Mouse (Mus musculus) frontal cortex, postnatal 36 days (tissue): Measurements from ENCODE around the gene Srcap.
"Not testable (repeated sequence)": the region's sequence is repeated elsewhere in the genome, so short reads cannot be mapped to it uniquely, and the experiment has no call there.

Experiments used
- DNase-seq, 2 experiments: peaks; one replicate each; pipeline ENCODE4 v3.0.0; 2022; ENCODE audit warnings: low spot score in 2 of 2

Srcap gene

DNA sequence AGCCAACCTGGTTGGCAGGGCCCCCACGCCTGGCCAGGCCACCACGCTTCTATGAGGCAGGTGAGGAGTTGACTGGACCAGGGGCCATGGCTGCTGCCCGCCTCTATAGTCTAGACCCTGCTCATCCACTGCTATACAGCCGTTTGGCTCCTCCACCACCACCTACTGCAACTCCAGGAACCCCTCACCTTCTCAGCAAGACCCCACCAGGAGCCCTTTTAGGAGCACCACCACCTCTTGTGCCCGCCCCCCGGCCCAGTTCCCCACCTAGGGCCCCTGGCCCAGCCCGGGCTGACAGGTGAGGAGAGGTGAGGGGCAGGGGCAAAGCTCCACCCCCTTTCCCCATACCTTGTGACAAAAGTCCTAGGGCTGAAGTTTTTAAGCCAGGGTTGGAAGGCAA, 21.8 kb upstream of the Srcap start:
- DNase-seq: no peak

DNA sequence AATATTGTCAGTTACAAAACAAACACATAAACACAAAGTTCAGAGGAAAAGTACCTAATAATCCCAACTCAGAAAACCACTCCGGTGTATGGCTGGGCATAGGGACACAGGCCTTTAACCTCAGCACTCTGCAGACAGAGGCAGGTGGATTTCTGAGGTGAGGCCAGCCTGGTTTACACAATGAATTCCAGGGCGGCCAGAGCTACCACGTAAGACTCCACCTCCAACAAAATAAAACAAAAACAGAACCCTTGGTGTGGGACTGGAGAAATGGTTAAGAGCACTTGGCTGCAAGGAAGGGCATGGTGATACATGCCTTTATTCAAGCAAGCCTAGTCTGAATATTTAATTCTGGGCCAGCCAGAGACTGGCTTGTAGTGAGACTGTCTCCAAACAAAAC, 19.9 kb upstream of the Srcap start:
- DNase-seq: no peak

DNA sequence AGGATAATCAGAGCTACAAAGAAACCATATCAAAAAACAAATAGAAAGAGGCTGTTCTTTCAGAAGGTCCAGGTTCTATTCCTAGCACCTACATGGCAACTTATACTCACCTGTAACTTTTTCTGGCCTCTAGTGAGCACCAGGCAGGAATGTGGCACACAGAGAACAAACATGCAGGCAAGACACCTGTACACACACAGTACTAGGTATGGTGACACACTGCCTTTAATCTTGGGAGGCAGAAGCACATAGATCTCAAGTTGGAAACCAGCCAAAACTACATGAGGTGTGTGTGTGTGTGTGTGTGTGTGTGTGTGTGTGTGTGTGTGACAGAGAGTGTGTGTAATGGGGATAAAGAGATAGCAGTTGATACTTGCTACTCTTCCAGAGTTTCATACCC, 17.1 kb upstream of the Srcap start:
- DNase-seq: no peak

DNA sequence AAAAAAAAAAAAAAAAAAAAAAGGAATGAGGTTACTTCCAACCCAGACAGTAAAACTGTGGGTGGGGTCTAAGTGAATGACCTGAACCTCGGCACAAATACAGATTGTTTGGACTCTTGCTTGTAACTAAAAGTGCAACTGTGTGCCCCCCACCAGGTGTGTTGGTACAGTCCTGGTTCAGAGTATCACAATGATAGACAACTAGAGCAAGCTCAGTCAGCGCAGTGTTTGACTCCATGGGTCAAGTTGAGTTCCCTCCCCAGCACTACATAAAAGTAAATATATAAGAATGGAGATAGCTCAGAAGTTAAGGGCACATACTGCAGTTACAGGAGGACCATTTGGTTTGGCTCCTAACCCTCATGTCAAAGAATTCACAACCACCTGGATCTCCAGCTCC, 14.4 kb upstream of the Srcap start:
- no peak for DNase-seq

DNA sequence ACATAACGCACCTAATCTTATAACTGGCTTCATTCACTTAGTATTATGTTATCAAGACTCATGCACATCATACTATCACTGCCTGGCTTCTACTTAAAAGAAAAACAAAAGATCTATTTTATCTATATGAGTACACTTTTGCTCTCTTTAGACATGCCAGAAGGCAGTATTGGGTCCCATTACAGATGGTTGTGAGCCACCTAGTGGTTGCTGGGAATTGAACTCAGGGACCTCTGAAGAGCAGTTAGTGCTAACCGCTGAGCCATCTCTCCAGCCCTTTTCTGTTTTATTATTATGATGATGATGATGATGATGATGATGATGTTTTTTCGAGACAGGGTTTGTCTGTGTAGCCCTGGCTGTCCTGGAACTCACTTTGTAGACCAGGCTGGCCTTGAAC, 13.4 kb upstream of the Srcap start:
- no peak for DNase-seq

DNA sequence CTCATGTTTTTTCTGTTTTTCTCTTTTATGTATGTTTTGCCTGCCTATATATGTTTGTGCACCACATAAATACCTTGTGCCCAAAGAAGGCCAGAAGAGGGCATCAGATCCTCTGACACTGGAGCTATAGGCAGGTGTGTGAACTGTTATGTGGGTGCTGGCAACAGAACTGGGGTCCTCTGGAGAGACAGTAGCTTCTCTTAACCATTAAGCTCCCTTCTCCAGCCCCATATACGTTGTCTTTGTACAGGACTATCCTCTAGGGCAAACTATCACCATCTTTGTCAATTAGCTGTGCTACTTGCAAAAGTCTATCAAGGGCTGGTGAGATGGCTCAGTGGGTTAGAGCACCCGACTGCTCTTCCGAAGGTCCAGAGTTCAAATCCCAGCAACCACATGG, 3.5 kb upstream of the Srcap start:
- DNase-seq: no peak

DNA sequence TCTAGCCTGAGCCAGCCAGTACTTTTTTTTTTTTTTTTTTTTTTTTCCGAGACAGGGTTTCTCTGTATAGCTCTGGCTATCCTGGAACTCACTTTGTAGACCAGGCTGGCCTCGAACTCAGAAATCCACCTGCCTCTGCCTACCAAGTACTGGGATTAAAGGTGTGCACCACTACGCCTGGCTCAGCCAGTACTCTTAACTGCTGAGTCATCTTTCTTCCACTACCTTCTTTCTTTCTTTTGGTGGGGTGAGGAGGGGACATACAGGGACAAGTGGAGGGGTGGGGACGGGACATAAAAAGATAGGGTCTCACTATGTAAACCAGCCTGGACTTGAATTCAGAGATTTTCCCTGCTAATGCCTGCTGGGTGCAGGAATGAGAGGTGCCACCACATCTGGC, 2.0 kb upstream of the Srcap start:
- DNase-seq: not testable (repeated sequence)

DNA sequence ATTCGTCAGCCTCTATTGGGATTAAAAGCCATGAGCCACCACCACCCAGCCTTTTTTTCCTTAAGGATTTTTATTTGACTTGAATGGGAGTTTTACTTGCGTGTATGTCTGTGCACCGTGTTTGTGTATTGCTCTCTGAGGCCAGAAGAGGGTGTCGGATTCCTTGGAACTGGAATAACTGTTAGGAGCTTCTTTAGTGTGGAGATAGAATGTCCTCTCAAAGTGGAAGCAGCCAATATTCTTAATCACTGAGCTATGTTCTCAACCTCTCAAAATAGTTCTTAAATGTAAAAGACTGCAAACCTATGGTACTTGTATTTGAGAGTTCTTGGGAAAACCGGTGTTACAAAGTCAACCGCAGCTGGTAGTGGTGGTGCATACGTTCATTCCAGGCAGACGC, 542 bp upstream of the Srcap start:
- no peak for DNase-seq

DNA sequence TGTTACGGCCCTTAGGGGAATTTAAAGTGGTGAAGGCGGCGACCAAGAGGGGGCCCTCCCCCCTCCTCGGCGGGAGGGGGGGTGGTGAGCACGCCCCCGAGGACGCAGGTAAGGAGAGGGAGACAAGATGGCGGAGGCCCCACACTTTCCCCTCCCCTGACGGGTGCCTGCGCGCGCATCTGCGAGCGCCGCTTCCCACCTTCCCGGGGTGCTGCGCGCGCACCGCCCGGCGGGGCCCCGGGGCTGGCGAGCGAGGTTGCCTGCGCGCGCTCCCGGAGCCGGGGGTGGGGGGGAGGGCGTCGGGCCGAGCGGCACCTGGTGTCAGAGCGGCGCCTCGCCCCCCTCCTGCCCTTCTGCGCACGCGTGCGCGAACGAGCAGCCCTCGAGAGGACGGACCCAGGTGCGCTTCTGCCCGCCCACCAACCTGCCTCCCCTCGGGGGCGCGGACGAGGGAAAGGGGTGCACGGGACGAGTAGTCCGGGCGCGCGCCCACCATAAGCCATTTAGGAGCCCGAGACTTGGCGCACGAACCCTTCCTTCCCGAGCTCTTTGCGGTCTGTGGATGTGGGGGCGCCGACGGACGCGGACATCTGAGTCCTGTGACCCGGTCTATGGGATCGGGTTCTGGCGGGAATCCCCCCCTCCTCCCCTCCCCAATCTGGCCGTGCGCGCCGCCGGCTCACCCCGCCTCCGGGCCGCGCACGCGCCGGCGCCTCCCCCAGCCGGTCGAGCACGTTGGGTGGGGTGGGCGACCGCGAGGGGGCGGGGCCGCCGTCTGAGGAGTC, 640 bp downstream of the Srcap start:
- DNase-seq: peak; percentile 84 to 88

DNA sequence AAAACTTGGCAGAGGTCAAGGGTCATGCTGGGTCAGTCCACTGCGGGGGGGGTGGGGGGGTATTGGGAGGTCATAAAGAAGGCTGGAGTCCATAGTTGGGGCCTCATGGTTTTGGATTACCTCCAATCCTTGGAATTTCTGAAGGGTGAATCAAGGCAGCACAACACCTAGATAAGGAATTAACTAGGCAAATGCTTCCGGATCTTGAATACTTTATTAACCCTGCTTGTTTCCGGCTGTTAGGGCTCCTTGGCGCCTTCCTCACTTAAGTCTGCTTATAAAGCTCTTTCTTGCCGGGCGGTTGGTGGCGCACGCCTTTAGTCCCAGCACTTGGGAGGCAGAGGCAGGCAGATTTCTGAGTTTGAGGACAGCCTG, 1.2 kb downstream of the Srcap start:
- peak; percentile 12 to 18 for DNase-seq

DNA sequence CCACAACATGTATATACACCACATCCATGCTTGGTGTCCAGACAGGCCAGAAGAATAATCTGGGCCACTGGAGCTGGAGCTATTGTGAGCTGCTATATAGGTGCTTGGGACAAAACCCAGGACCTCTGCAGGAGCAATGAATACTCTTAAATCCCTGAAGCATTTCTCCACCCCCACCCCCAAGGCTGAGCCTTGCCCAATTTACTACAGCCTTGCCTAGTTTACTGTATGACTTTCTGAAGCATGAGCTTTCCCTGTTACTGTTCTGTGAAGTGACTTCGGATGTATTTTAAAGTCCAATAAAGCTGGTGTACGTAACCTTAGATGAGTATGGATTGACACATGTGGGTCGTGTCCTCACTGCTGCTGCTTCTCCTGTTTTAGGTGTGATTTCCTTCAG, 2.0 kb downstream of the Srcap start:
- no peak for DNase-seq

DNA sequence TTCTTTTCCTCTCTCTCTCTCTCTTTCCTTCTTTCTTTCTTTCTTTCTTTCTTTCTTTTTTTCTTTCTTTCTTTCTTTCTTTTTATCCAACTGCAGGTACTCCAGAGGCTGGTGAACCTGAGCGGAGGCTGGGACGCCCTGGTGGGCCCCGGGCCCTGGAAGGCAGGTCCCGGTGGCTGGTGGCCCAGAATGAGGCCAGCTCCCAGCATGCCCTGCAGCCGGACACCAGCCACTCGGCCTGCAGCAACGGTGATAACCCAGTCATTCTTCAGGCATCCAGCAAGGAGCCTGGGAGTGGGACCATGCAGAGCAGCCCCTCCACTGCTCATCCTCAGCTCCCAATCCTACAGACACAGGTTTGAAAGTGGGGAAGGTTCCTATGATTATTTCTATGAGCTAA, 4.1 kb downstream of the Srcap start:
- no peak for DNase-seq

DNA sequence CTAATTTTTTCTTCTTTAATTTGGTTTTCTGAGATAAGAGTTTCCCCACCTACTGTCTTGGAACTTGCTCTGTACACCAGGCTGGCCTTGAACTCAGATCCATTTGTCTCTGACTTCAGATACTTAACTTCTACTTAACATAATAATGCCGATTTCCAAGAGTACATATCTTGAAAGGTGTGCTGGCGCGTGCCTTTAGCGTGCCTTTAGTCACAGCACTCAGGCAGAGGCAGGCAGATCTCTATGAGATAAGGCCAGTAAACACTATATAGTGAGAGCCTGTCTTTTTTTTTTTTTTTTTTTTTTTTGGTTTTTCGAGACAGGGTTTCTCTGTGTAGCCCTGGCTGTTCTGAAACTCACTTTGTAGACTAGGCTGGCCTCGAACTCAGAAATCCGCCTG, 4.6 kb downstream of the Srcap start:
- DNase-seq: no peak

DNA sequence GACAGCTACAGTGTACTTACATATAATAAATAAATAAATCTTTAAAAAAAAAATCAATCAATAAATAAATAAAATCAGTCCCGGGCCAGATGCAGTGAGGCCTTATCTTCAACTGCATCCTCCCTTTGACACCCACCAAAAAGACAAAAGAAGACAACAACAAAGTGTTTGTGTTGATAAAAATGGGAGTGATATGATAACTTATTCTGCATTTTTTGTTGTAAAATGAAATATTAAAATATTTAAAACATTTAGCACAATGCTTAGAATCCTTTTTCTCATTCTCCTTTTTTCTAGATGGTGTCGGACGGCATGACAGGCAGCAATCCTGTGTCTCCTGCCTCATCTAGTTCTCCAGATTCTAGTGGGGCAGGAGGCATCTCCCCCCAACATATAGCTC, 7.5 kb downstream of the Srcap start, which contains the start of gene Gm42715:
Gene Gm42715, plus strand, starts transcription at position 301 of the 400 bp plus-strand sequence.
- DNase-seq: no peak

DNA sequence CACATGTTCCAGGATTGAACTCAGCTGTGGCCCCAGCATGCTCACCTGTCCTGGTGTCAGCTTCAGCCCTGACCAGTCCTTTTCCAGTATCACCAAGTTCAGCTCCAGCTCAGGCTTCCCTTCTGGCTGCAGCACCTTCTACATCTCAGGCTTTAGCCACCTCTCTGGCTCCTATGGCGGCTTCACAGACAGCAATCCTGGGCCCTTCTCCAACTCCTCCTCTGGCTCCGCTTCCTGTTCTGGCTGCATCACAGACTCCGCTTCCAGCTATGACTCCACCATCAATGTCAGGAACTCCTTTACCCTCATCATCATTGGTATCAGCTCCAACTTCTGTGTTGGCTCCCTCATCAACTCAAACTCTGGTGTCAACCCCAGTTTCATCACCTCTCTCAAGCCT, 29.9 kb downstream of the Srcap start:
- peak in 1 of 2 experiments; percentile 13 for DNase-seq

DNA sequence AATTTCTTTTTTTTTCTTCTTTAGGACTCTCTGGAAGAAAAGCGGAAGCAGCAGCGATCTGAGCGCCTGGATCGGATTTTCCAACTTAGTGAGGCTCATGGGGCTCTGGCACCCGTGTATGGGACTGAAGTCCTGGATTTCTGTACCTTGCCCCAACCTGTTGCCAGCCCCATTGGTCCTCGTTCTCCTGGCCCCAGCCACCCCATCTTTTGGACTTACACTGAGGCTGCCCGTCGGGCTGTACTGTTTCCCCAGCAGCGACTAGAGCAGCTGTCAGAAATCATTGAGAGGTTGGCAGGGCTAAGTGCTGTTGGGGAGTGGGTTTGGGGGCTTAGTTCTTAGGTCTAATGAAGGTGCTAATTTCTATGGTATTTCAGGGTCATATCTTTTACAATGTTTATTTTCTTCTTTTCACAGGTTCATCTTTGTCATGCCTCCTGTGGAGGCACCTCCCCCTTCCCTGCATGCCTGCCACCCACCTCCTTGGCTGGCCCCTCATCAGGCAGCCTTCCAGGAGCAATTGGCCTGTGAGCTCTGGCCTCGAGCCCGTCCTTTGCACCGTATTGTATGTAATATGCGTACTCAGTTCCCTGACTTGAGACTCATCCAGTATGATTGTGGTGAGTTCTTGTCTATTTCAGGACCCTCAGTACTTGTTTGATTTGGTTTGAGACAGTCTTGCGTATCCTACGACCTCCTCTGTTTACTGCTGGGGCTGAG, 37.5 kb downstream of the Srcap start:
- DNase-seq: peak in 1 of 2 experiments; percentile 13

DNA sequence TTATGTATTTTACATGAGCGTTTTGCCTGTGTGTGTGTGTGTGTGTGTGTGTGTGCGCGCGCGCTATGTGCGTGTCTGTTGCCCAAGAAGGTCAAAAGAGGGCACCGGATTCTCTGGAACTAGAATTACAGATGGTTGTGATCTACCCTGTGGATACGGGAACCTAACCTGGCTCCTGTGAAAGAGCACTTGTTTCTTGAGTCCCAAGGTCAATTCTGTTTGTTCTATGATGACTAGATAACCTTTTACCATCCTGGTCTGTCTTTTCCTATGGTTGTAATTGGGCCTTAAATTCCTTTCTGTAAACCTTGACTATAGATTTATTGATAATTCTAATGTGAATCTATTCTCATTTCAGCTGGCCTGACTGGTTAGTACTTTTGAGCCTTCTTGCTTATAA, 39.8 kb downstream of the Srcap start:
- no peak for DNase-seq

DNA sequence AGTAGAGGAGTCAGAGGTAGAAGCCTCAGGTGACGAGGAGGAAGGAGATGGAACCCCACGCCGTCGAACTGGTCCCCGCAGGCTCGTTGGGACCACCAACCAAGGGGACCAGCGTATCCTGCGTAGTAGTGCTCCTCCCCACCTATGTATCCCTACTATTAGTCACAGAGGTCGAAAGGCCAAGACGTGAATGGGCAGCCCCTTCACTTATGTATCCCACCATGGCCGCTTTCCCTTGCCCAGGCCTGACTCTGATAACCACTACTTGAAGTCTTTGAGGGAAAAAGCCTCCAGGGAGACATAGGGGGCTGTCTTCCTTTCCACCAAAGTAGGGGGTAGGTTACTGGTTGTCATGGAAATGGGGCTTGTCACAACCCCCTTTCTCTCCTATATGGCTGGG, 48.8 kb downstream of the Srcap start:
- no peak for DNase-seq

DNA sequence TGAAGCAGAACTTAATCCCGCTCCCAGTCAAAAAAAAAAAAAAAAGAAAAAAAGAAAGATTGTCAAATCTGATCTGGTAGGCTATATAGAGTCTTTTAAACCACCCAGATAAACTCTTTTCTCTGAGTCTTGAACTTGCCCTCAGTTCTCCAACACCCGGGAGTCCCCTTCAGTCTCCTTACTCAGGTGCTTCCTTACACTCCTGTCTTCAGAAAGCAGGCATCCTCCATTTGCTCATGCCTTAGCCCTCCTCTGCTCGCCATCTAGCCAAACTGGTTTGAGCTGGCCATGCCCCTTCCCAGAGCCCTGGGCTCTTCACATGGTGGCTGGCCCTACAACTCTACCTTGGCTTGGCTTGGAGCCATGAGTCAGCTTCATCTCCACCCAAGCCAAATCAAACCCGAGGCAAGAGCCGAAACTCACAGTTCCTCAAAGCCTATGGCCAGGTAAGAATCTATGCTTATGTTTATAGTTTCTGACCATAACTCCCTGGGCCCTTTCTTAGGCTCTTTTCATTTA, 49.6 kb downstream of the Srcap start, which contains the start of gene Tmem265:
Gene Tmem265, plus strand, starts transcription at position 51 of the 519 bp plus-strand sequence.
- no peak for DNase-seq

DNA sequence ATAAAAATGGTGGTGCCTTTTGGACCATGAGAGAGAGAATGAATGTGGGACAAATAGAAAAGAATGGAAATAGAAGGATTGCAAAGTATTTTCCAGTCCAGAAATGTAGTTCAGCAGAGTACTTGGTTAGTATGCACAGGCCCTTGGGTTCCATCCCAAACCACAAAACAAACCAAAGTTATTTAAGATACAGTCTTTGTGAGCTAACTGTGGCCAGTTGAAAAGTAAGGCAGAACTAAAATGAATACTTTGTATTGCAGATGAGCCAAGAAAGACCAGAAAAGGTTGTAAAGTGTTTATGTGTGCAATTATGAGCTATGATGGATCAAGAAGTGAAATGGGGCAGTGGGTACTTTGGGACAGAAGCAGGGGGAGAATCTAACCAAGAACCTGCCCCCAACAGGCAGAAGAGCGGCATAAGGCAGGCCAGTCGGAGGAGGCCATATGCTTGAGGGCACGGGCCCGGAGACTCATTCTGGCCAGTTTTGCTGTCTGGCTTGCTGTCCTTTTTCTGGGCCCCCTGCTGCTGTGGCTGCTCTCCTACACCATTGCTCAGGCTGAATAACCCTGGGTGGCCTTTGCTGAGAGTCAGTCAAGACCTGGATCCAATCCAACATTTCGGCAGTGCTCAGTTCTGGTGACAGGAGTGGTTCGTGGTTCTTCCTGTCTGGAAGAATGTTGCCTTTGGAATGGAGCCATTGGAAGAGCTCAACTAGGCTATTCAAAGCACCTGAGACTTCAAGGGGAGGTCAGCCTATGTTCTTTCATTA, 52.8 kb downstream of the Srcap start:
- no peak for DNase-seq

DNA sequence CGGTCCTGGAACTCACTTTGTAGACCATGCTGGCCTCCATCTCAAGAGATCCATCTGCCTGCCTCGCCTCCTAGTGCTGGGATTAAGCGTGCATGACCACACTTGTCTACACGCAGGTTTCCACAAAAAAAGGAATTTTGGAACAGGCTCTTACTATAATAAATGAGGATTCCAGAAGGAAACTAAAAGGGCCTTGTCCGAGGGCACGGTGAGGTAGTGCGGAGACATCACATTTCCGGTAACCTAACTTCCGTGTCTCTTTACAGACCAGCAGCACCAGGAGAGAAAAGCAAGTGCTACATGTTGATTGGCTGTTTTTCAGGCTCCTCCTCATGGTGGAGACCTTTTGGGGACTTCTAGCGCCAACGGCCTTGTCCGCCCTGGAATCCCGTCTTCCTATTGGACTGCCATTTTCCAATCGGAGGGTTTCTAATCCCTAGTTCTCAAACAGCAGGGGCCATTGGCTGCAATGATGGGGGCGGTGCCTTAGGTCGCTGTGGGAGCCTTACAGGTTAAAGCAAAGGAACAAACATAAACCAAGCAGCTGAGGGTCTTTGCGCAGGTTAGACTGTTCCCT, 61.2 kb downstream of the Srcap start, which contains the start of gene Phkg2:
Gene Phkg2, plus strand, starts transcription at position 446 of the 577 bp plus-strand sequence.
- DNase-seq: peak; percentile 92 to 95

DNA sequence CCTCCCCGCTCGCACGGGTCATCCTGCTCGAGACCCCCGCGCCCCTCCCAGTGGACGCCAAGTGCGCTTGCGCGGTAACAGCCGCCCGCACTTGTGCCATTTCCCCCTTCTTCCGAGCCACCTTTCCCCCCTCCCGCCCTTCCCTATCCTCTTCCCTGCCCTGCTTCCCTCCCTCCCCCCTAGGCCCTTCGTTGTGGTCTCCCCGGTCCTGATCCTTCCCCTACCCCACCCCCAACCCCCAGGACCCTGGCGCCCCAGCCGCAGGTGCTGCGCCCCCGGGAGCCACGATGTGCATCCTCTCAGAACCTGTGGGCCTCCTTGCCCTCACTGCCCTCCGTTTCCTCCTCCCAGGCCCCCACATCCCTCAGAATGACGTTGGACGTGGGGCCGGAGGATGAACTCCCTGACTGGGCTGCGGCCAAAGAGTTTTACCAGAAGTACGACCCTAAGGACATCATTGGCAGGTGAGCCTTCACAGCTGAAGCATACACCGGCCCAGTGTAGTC, 61.8 kb downstream of the Srcap start:
- no peak for DNase-seq
